Mouse (Mus musculus) megakaryocyte, embryonic 14.5 days (primary cell): Measurements from ENCODE around the gene Cd96.

Experiments used
- FLI1 ChIP-seq: IDR thresholded peaks from 2 replicates; pipeline ENCODE4 v1.6.1; 2012; ENCODE audit warnings: low read length, inconsistent platforms, mixed read lengths
- GATA1 ChIP-seq: IDR thresholded peaks from 3 replicates; pipeline ENCODE4 v1.6.1; 2012; ENCODE audit warnings: mixed read lengths, low read length, inconsistent platforms, borderline replicate concordance

DNA sequence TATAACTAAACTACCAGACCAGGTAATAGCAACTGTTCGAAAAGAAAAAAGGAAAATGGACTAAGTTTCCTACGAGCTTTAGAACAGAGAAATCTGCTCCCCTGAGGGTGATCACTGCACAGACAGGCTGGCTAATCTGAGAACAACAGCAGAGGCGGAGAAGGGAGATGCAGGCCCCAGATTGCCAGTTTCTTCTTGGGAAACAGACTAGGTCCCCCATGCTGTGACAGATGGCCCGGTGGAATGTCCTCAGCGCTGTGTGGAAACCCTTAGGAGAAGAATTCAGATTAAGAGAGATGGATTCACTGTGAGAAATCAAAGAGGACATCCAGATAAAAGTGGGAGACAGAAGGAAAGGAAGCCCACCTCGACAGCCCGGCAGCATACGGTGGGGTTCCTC lies 10.5 kb downstream of the Cd96 start:
- TF ChIP-seq GATA1 = no peak
- TF ChIP-seq FLI1 = no peak
